Mouse (Mus musculus): ENCODE results near the gene Inhbc. TPM values are rescaled to one million over a fixed set of nuclear protein-coding genes. Genes with fewer than 3 reads are reported as not detected.

Gene Inhbc
- not detected in 2 replicates for polyA plus RNA-seq (2012; ENCODE audit: low replicate concordance)

GRCm38 (mm10) chr10:127369834-127370820 lies at the start of gene Inhbc:
Gene Inhbc, minus strand, starts transcription at chr10:127370431.

DNA sequence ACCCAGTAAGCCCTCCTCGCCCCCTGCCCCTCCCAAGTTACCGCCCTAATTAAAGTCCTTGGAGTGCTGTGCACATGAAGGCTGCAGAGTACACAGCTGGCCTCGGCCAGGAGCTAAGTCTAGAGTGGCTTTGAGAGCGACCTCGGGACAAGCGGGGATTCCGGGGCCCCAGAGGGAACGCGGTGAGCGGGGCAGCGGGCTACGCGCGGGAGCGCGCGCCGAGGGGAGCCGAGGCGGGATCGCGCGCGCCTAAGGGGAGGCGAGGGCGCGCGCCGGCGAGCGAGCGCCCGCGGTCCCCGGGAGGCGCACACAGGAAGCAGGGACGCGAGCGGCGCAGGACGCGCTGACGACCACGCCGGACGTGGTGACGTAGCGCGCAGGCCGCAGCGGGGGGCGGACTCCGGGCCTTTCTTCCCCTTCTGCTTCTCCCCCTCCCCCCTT lies 10.0 kb upstream of the Inhbc start, which contains the start of gene R3hdm2:
R3hdm2 (plus strand) TSS at position 77 of the 441 bp plus-strand sequence.

GRCm38 (mm10) chr10:127353909-127354895 lies 16.0 kb downstream of the Inhbc start, which contains the start of gene Inhbe:
Gene Inhbe, minus strand, starts transcription at chr10:127354411.

GRCm38 (mm10) chr10:127341891-127342639 lies 28.2 kb downstream of the Inhbc start, which contains the start of gene Gli1:
Gene Gli1, minus strand, starts transcription at chr10:127341974.

DNA sequence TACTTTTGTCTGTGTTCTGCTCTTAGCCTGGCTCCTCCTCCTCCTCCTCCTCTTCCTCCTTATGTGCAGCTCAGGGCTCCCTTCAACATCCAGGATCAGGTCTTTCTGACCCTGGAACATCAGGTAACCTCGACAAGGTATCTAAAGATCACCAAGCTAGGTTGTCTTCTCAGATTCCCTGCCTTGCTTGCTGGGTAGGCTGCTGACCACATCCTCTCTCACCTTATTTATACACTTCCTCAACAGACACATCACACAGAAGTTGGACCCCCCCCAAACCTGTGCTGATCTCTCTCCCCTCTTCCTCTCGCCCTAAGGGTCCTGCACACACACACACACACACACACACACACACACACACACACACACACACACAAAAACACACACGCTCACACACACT lies 48.6 kb downstream of the Inhbc start, which contains the start of gene Arhgap9:
Arhgap9 (plus strand) TSS at position 344 of the 400 bp plus-strand sequence.

GRCm38 (mm10) chr10:127311476-127312355 lies 58.5 kb downstream of the Inhbc start, which contains the start of gene Mars:
Gene Mars, minus strand, starts transcription at chr10:127311786.

Other genes starting within 250 kb of the Inhbc start
- gene Os9, start 249.3 kb downstream of the Inhbc start, polyA plus RNA-seq (2012; ENCODE audit: low replicate concordance) = 127 and 168 TPM in 2 replicates
- gene B4galnt1, start 205.2 kb downstream of the Inhbc start, polyA plus RNA-seq (2012; ENCODE audit: low replicate concordance) = 119 and 242 TPM in 2 replicates
- gene Slc26a10, start 189.8 kb downstream of the Inhbc start, polyA plus RNA-seq (2012; ENCODE audit: low replicate concordance) = 0.11 and 0.35 TPM in 2 replicates
- 26.0 and 48.2 TPM in 2 replicates for gene Arhgef25, start 180.3 kb downstream of the Inhbc start, polyA plus RNA-seq (2012; ENCODE audit: low replicate concordance)
- 180 and 400 TPM in 2 replicates for gene Dtx3, start 174.7 kb downstream of the Inhbc start, polyA plus RNA-seq (2012; ENCODE audit: low replicate concordance)
- gene Pip4k2c, start 158.8 kb downstream of the Inhbc start, polyA plus RNA-seq (2012; ENCODE audit: low replicate concordance) = 42.0 and 97.1 TPM in 2 replicates
- 0.28 and 0.67 TPM in 2 replicates for gene Kif5a, start 107.1 kb downstream of the Inhbc start, polyA plus RNA-seq (2012; ENCODE audit: low replicate concordance)
- gene Dctn2, start 104.1 kb downstream of the Inhbc start, polyA plus RNA-seq (2012; ENCODE audit: low replicate concordance) = 141 and 189 TPM in 2 replicates
- gene Mbd6, start 81.4 kb downstream of the Inhbc start, polyA plus RNA-seq (2012; ENCODE audit: low replicate concordance) = 482 and 702 TPM in 2 replicates
- 21.6 and 105 TPM in 2 replicates for gene Mars, start 58.6 kb downstream of the Inhbc start, polyA plus RNA-seq (2012; ENCODE audit: low replicate concordance)
- gene Arhgap9, start 48.5 kb downstream of the Inhbc start, polyA plus RNA-seq (2012; ENCODE audit: low replicate concordance) = 11.2 and 19.8 TPM in 2 replicates
- not detected in 2 replicates for gene Gli1, start 28.5 kb downstream of the Inhbc start, polyA plus RNA-seq (2012; ENCODE audit: low replicate concordance)
- not detected in 2 replicates for gene Inhbe, start 16.0 kb downstream of the Inhbc start, polyA plus RNA-seq (2012; ENCODE audit: low replicate concordance)
- 89.6 and 133 TPM in 2 replicates for gene R3hdm2, start 9.9 kb upstream of the Inhbc start, polyA plus RNA-seq (2012; ENCODE audit: low replicate concordance)
- 0.28 and 0.34 TPM in 2 replicates for gene Stac3, start 131.3 kb upstream of the Inhbc start, polyA plus RNA-seq (2012; ENCODE audit: low replicate concordance)
- gene Ndufa4l2, start 144.5 kb upstream of the Inhbc start, polyA plus RNA-seq (2012; ENCODE audit: low replicate concordance) = 3.2 and 4.0 TPM in 2 replicates
- 339 and 390 TPM in 2 replicates for gene Shmt2, start 152.0 kb upstream of the Inhbc start, polyA plus RNA-seq (2012; ENCODE audit: low replicate concordance)
- not detected in 2 replicates for gene Nxph4, start 164.1 kb upstream of the Inhbc start, polyA plus RNA-seq (2012; ENCODE audit: low replicate concordance)

Measured in leukemia stem cell, adult 10-12 weeks (primary cell).